Mouse (Mus musculus) A20 (cell line): ENCODE measurements around the gene Glis1.

Experiments
- DNase-seq: peaks from one replicate; pipeline ENCODE4 v3.0.0-alpha.2; 2011; ENCODE audit warnings: low read depth, low spot score

Gene Glis1

DNA sequence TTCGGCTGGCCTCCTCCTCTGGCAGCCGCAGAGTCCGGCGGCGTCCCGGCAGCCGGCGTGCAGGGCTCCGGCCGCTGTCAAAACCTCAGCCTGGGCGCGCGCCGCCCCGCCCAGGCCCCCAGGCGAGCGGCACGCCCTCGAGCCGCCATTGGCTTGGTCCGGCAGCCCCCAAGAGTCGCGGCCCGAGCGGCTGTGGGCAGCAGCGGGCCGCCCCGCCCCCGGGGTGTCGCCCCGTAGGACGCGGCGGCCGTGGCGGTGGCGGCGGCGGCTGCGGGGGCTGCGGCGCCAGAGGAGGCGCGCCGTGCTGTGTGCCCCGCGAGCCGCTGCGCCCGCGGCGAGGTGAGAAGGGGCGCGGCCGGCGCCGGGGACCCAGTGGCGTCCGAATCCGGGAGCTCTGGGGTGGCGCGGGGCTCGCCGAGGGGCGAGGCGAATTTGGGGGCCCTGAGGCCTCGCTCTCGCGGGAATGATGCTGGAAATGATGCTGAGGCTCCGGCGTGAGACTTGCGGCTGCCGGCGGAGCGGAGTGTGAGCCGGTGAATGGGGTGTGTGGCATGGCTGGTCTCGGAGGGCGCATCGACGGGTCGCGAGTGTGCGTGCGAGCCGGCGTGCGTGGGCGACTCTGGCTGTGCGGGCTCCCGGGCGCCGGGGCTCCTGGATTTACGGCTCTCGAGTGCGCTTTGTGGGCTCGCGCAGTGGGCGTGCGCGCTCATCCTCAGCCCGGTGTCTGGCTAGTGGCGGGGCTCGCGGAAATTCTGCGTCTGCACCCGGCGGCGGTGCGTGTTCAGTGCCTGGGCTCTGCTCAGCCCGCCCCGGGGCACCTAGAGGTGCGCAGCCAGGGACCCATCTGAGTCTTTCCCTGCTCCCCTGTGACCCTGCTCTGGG, at the start of gene Glis1:
TSS of gene Glis1 (plus strand) at position 236 of the 882 bp plus-strand sequence.
- DNase-seq, result no peak

DNA sequence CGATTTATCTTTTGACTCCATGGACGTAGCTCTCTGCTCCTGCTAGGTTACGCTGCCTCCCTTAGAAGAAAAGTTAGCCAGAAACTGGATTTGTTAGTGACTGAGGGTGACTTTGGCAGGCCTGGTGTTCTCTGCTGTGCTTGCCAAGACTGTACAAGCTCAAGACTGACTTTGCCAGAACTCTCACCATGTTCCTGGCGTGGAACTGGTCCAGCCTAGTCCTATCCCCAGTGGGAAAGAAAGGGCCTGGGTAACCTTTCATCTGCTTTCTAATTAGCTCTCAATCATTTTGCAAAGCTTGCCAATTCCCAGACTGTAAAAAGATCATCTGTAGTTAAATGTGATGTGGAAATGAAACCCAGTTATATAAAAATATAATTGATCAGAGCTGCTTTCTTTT, 47.4 kb upstream of the Glis1 start:
- no peak for DNase-seq

- no peak for DNase-seq
These were observed 46.9 kb upstream of the Glis1 start for GRCm38 (mm10) chr4:107387465-107387864.

DNA sequence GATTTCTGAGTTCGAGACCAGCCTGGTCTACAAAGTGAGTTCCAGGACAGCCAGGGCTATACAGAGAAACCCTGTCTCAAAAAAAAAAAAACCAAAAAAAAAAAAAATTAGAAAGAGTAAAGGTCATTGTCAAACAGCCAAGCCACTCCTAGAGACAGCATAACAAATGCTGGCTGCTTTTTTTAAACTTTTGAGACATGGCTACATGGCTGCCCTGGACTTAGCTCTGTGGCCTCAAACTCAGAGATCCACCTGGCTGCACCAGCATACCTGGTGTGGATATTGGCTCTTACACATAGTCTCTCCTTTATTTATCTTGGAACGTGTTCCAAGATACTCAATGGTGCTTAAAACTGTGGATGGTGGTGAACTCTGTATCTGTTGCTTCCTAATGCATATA, 46.1 kb upstream of the Glis1 start:
- no peak for DNase-seq

GRCm38 (mm10) chr4:107389345-107389744, 45.0 kb upstream of the Glis1 start:
- DNase-seq, result no peak

GRCm38 (mm10) chr4:107393771-107394170, 40.6 kb upstream of the Glis1 start:
- DNase-seq, result no peak

GRCm38 (mm10) chr4:107420202-107420601, 14.2 kb upstream of the Glis1 start:
- no peak for DNase-seq

- DNase-seq, result no peak
These were observed 12.7 kb upstream of the Glis1 start for GRCm38 (mm10) chr4:107421711-107422110.

GRCm38 (mm10) chr4:107422176-107422575, 12.2 kb upstream of the Glis1 start:
- no peak for DNase-seq

- no peak for DNase-seq
These were observed 8.8 kb upstream of the Glis1 start for GRCm38 (mm10) chr4:107425616-107426015.

- DNase-seq, result no peak
These were observed 7.8 kb upstream of the Glis1 start for GRCm38 (mm10) chr4:107426631-107427030.

- DNase-seq, result no peak
These were observed 1.7 kb upstream of the Glis1 start for GRCm38 (mm10) chr4:107432717-107433116.

- no peak for DNase-seq
These were observed 414 bp upstream of the Glis1 start for GRCm38 (mm10) chr4:107433998-107434355.

DNA sequence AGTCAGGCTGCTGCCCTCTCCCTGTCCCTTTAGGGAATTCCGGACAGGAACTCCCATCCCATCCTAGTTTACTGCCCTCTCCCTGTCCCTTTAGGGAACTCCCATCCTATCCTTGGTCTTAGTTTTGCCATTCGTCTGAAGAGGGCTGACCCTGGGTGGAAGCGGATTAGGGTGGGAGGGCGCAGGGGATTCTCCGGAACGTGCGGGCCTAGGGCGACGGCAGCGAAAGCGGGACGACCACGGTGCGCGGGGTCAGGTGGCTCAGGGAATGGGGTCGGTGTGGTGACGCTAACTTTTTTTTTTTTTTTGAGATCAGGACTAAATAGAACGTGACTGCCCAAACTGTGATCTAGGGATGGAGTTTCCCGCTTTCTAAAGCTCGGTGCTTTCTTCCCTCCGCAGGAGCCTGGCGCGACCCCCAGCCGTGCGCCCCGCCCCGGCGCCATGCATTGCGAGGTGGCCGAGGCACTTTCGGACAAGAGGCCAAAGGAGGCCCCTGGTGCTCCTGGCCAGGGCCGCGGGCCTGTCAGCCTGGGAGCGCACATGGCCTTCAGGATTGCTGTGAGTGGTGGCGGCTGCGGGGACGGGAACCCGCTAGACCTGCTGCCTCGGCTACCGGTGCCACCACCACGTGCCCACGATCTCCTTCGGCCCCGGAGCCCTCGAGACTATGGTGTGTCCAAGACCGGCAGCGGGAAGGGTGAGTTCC, 1.0 kb downstream of the Glis1 start:
- DNase-seq, result no peak

DNA sequence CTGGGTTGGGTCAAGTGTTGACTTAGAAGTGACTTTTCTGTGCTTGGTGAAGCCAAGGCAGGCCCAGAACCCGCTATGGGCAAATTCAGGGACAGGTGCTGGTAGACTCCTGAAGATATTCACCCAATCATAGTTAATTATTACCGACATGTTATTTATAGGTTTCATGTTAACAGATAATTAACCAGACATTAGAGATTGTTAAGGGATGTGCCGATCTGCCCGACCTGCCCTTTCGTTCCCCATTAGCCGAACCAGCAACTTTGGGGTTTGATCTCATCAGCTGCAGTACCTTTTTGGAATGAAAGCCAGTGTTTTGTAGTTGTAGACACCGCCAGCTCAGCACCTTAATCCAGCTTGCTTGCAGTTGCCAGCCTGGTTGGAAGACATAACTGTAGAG, 2.1 kb downstream of the Glis1 start:
- no peak for DNase-seq

GRCm38 (mm10) chr4:107438741-107439140, 4.3 kb downstream of the Glis1 start:
- DNase-seq, result no peak

DNA sequence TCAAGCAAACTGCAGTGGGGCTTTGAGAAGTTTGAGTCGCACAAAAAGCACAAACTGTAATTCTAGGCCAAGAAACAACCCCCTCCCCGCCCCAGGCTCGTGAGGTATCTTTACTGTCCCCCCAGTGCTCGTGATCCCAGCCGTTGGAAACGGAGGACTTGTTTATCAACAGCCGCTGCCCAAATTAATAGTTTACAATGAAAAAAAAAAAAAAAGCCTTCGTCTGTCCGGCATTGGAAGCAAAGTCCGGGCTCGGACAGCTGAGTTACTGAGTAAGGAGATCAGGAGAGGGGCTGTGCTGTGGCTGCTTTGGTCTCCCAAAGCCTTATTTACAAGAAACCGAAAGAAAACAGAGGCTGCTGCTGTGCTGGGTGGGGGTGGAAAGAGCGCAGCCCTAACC, 5.9 kb downstream of the Glis1 start:
- DNase-seq, result no peak

DNA sequence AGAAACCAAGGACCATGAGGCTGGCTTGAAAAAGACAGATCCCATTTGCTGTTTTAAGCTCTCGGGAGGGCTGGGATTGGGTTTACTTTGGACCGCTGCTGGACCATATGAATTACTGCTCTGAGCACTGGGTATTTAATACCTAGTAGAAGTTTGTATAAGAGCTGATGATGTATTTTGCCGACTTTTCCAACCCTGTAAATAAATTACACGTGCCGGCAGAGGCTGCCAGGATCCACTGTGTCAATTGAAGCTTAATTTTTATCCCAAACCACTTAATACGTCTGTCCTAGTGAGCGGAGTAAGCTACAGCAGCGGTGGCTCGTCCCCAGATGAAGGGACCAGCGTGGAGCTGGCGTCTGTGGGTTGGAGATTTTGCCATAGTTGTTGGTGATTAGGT, 7.9 kb downstream of the Glis1 start:
- no peak for DNase-seq

GRCm38 (mm10) chr4:107442891-107443483, 8.6 kb downstream of the Glis1 start:
- no peak for DNase-seq

DNA sequence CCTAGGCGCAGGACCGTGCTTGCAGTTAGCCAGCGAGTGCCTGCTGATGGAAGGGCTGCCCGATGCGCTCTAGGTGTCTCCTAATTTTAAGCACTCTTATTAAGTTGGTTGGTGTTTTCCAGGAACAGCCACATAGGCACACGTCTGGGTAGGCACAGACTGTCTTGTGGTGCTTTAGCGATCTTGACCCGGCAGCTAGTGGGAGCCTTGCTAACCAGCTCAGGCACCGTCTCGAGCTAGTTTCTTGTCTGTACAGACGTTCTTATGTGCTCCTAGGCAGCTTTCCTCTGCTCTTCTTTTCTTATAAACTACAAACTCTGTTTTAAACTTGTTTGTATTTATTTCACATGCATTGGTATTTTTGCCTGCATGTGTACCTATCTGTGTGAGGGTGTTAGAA, 9.2 kb downstream of the Glis1 start:
- no peak for DNase-seq

DNA sequence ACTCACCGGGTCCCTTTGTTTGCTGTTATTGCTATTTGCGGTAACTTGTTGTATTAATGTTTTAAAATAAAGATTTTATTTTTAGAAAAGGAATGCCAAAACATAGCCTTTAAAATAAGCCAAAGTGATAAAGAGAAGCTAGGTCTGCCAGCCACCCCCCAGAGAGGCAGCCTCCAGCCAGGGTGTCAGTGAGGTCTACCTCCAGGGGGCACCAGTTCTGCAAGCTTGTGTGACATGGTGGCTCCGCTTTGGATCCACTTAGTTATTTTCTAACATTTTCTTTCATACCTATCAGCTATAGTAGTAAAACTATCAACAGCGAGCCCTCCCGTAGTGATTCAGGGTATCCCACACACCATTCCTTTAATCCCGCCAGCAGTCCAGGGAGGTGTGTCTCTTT, 14.1 kb downstream of the Glis1 start:
- DNase-seq, result peak; percentile 33

GRCm38 (mm10) chr4:107449519-107449918, 15.1 kb downstream of the Glis1 start:
- no peak for DNase-seq
